Mouse (Mus musculus): ENCODE measurements around the gene Polr3c. TPM values are rescaled to one million over a fixed set of nuclear protein-coding genes. Genes with fewer than 3 reads are reported as not detected.
"Not testable (repeated sequence)": the region's sequence is repeated elsewhere in the genome, so short reads cannot be mapped to it uniquely, and the experiment has no call there.

The Polr3c gene
- polyA plus RNA-seq (2015; fragmentation: Nextera tagmentation; extraction: Ambion mirVana) = 34.9 and 38.2 TPM in 2 replicates

- no peaks in the 10 kb centered on the region for H3K9me3 ChIP-seq
- H3K9ac ChIP-seq = peak within 1 kb of the TSS; percentile 88
- peaks cover 15% of the 10 kb centered on the region for H3K36me3 ChIP-seq
- H3K27me3 ChIP-seq = no peaks in the 10 kb centered on the region
- H3K4me2 ChIP-seq = peak within 1 kb of the TSS; percentile 66
- peaks cover 24% of the 10 kb centered on the region for H3K4me1 ChIP-seq
- peak within 1 kb of the TSS; percentile 97 for H3K4me3 ChIP-seq
- peak; percentile 98 for ATAC-seq (ENCODE audit: borderline replicate concordance, extremely low read depth, low FRiP score, low TSS enrichment)
- peak within 1 kb of the TSS; percentile 73 for H3K27ac ChIP-seq
- WGBS = under 1% methylated on average over 44 of the region's 52 CpGs
These were observed at the start of gene Polr3c, which contains the start of gene Rnf115 for GRCm38 (mm10) chr3:96727343-96727827. TSS of gene Polr3c (minus strand) at chr3:96727628. TSS of gene Rnf115 (plus strand) at chr3:96727664.

GRCm38 (mm10) chr3:96777120-96777519 lies 49.7 kb upstream of the Polr3c start:
- no peak overlapping the region for H3K27ac ChIP-seq
- no peaks in the 10 kb centered on the region; the same call in 1 of the 2 replicates for H3K36me3 ChIP-seq
- no peak overlapping the region for H3K4me3 ChIP-seq
- no peaks in the 10 kb centered on the region for H3K27me3 ChIP-seq
- H3K9ac ChIP-seq = no peak overlapping the region
- ATAC-seq (ENCODE audit: borderline replicate concordance, extremely low read depth, low FRiP score, low TSS enrichment) = no peak
- no peak overlapping the region for H3K4me2 ChIP-seq
- H3K4me1 ChIP-seq = no peaks in the 10 kb centered on the region
- WGBS = 42% methylated on average over 3 of the region's 3 CpGs
- H3K9me3 ChIP-seq = no peaks in the 10 kb centered on the region

GRCm38 (mm10) chr3:96772949-96773348 lies 45.5 kb upstream of the Polr3c start:
- no peaks in the 10 kb centered on the region for H3K4me1 ChIP-seq
- H3K9ac ChIP-seq = no peak overlapping the region
- ATAC-seq (ENCODE audit: borderline replicate concordance, extremely low read depth, low FRiP score, low TSS enrichment) = no peak
- no peaks in the 10 kb centered on the region; the same call in 1 of the 2 replicates for H3K36me3 ChIP-seq
- H3K4me2 ChIP-seq = no peak overlapping the region
- H3K27ac ChIP-seq = no peak overlapping the region
- WGBS = 27% methylated on average over 1 of the region's 1 CpGs
- H3K27me3 ChIP-seq = no peaks in the 10 kb centered on the region
- no peaks in the 10 kb centered on the region for H3K9me3 ChIP-seq
- H3K4me3 ChIP-seq = no peak overlapping the region

- H3K9ac ChIP-seq = no peak overlapping the region
- H3K27me3 ChIP-seq = no peaks in the 10 kb centered on the region
- H3K36me3 ChIP-seq = 0 out of 2 replicates have a peak, but pooled peaks cover 4% of the 10 kb centered on the region
- H3K27ac ChIP-seq = no peak overlapping the region
- H3K4me2 ChIP-seq = no peak overlapping the region
- H3K9me3 ChIP-seq = no peaks in the 10 kb centered on the region
- no peak overlapping the region for H3K4me3 ChIP-seq
- ATAC-seq (ENCODE audit: borderline replicate concordance, extremely low read depth, low FRiP score, low TSS enrichment) = no peak
- WGBS = 88% methylated on average over 5 of the region's 5 CpGs
- H3K4me1 ChIP-seq = no peaks in the 10 kb centered on the region
These were observed 42.5 kb upstream of the Polr3c start for GRCm38 (mm10) chr3:96769971-96770370.

- Histone ChIP-seq H3K9ac (no peak overlapping the region), H3K36me3 (0 out of 2 replicates have a peak, but pooled peaks cover 4% of the 10 kb centered on the region), H3K4me3 (no peak overlapping the region), H3K4me2 (no peak overlapping the region), H3K27me3 (no peaks in the 10 kb centered on the region), H3K27ac (no peak overlapping the region), H3K9me3 (no peaks in the 10 kb centered on the region), H3K4me1 (no peaks in the 10 kb centered on the region)
- 67% methylated on average over 1 of the region's 1 CpGs for WGBS
- no peak for ATAC-seq (ENCODE audit: borderline replicate concordance, extremely low read depth, low FRiP score, low TSS enrichment)
These were observed 37.1 kb upstream of the Polr3c start for GRCm38 (mm10) chr3:96764528-96764927.

GRCm38 (mm10) chr3:96759695-96760094 lies 32.3 kb upstream of the Polr3c start:
- no peak overlapping the region for H3K4me3 ChIP-seq
- no peaks in the 10 kb centered on the region for H3K4me1 ChIP-seq
- no peak for ATAC-seq (ENCODE audit: borderline replicate concordance, extremely low read depth, low FRiP score, low TSS enrichment)
- no peak overlapping the region for H3K27ac ChIP-seq
- H3K27me3 ChIP-seq = no peaks in the 10 kb centered on the region
- no peaks in the 10 kb centered on the region for H3K36me3 ChIP-seq
- H3K9me3 ChIP-seq = no peaks in the 10 kb centered on the region
- 85% methylated on average over 4 of the region's 4 CpGs for WGBS
- no peak overlapping the region for H3K4me2 ChIP-seq
- H3K9ac ChIP-seq = no peak overlapping the region

- WGBS = 70% methylated on average over 7 of the region's 7 CpGs
- no peak overlapping the region for H3K4me2 ChIP-seq
- H3K27ac ChIP-seq = no peak overlapping the region
- no peaks in the 10 kb centered on the region for H3K27me3 ChIP-seq
- no peak overlapping the region for H3K4me3 ChIP-seq
- H3K4me1 ChIP-seq = no peaks in the 10 kb centered on the region
- no peaks in the 10 kb centered on the region for H3K9me3 ChIP-seq
- no peak for ATAC-seq (ENCODE audit: borderline replicate concordance, extremely low read depth, low FRiP score, low TSS enrichment)
- no peak overlapping the region for H3K9ac ChIP-seq
- no peaks in the 10 kb centered on the region for H3K36me3 ChIP-seq
These were observed 30.3 kb upstream of the Polr3c start for GRCm38 (mm10) chr3:96757691-96758090.

- no peaks in the 10 kb centered on the region for H3K27me3 ChIP-seq
- H3K9me3 ChIP-seq = no peaks in the 10 kb centered on the region
- no peak overlapping the region for H3K27ac ChIP-seq
- WGBS = 84% methylated on average over 1 of the region's 1 CpGs
- H3K4me3 ChIP-seq = no peak overlapping the region
- H3K4me2 ChIP-seq = no peak overlapping the region
- no peak overlapping the region for H3K9ac ChIP-seq
- H3K36me3 ChIP-seq = no peaks in the 10 kb centered on the region
- H3K4me1 ChIP-seq = no peaks in the 10 kb centered on the region
- no peak for ATAC-seq (ENCODE audit: borderline replicate concordance, extremely low read depth, low FRiP score, low TSS enrichment)
These were observed 28.5 kb upstream of the Polr3c start for GRCm38 (mm10) chr3:96755935-96756334.

GRCm38 (mm10) chr3:96746829-96747228 lies 19.4 kb upstream of the Polr3c start:
- Histone ChIP-seq H3K4me3 (no peak overlapping the region), H3K4me2 (no peak overlapping the region), H3K9ac (no peak overlapping the region), H3K9me3 (no peaks in the 10 kb centered on the region), H3K36me3 (no peaks in the 10 kb centered on the region), H3K27ac (no peak overlapping the region), H3K27me3 (no peaks in the 10 kb centered on the region), H3K4me1 (no peaks in the 10 kb centered on the region)
- 35% methylated on average over 1 of the region's 1 CpGs for WGBS
- no peak for ATAC-seq (ENCODE audit: borderline replicate concordance, extremely low read depth, low FRiP score, low TSS enrichment)

- WGBS = 86% methylated on average over 3 of the region's 3 CpGs
- no peaks in the 10 kb centered on the region for H3K9me3 ChIP-seq
- H3K9ac ChIP-seq = no peak overlapping the region
- no peaks in the 10 kb centered on the region for H3K27me3 ChIP-seq
- no peaks in the 10 kb centered on the region for H3K4me1 ChIP-seq
- no peaks in the 10 kb centered on the region for H3K36me3 ChIP-seq
- ATAC-seq (ENCODE audit: borderline replicate concordance, extremely low read depth, low FRiP score, low TSS enrichment) = no peak
- no peak overlapping the region for H3K27ac ChIP-seq
- no peak overlapping the region for H3K4me2 ChIP-seq
- H3K4me3 ChIP-seq = no peak overlapping the region
These were observed 16.9 kb upstream of the Polr3c start for GRCm38 (mm10) chr3:96744348-96744747.

GRCm38 (mm10) chr3:96740279-96740678 lies 12.9 kb upstream of the Polr3c start:
- not testable (repeated sequence) for H3K4me3 ChIP-seq; H3K27me3 ChIP-seq; H3K27ac ChIP-seq; H3K4me1 ChIP-seq; H3K36me3 ChIP-seq; H3K9me3 ChIP-seq; H3K9ac ChIP-seq; ATAC-seq (ENCODE audit: borderline replicate concordance, extremely low read depth, low FRiP score, low TSS enrichment); H3K4me2 ChIP-seq

GRCm38 (mm10) chr3:96737995-96738394 lies 10.6 kb upstream of the Polr3c start:
- no peak overlapping the region for H3K4me3 ChIP-seq
- H3K27ac ChIP-seq = no peak overlapping the region
- no peak for ATAC-seq (ENCODE audit: borderline replicate concordance, extremely low read depth, low FRiP score, low TSS enrichment)
- no peaks in the 10 kb centered on the region for H3K36me3 ChIP-seq
- H3K27me3 ChIP-seq = no peaks in the 10 kb centered on the region
- H3K9me3 ChIP-seq = no peaks in the 10 kb centered on the region
- H3K4me2 ChIP-seq = no peak overlapping the region
- WGBS = 81% methylated on average over 1 of the region's 1 CpGs
- no peaks in the 10 kb centered on the region for H3K4me1 ChIP-seq
- H3K9ac ChIP-seq = no peak overlapping the region

All from lung, embryonic 15.5 days (tissue).